Mouse (Mus musculus) lung, embryonic 16.5 days (tissue): ENCODE measurements at regions not wholly inside any gene's neighbourhood (a gene's known extent, or its start where the extent isn't known, plus 50 kb on each side); places are given as distances from the start of the nearest gene placed in this dataset.

Experiments
- ATAC-seq: fragments of 200-750 bp; cut with Nextera tagmentation; 2 replicates; pipeline ENCODE4 v1.8.0; 2017; ENCODE audit warnings: low read depth, mild to moderate bottlenecking, moderate library complexity
- H3K27ac ChIP-seq: fragments of 300-500 bp; sonication (generic); 2 replicates; pipeline ENCODE4 v1.5.1; 2014; ENCODE audit warnings: mild to moderate bottlenecking, control low read depth, low read length
- H3K27me3 ChIP-seq: fragments of 300-500 bp; sonication (generic); 2 replicates; pipeline ENCODE4 v1.6.1; 2014; ENCODE audit warnings: low read depth, low read length, mixed read lengths; ENCODE audit not compliant: control insufficient read depth, insufficient read depth
- H3K36me3 ChIP-seq: fragments of 300-500 bp; sonication (generic); 2 replicates; pipeline ENCODE4 v1.6.1; 2014; ENCODE audit warnings: low read length; ENCODE audit not compliant: control insufficient read depth, insufficient read depth
- H3K4me1 ChIP-seq: fragments of 300-500 bp; sonication (generic); replicated peaks from 2 replicates; pipeline ENCODE4 v1.6.1; 2014; ENCODE audit warnings: low read length, mixed read lengths; ENCODE audit not compliant: control insufficient read depth, insufficient read depth
- H3K4me2 ChIP-seq: fragments of 300-500 bp; sonication (generic); 2 replicates; pipeline ENCODE4 v1.6.1; 2014; ENCODE audit warnings: low read depth, low read length, control low read depth
- H3K4me3 ChIP-seq: fragments of 300-500 bp; sonication (generic); 2 replicates; pipeline ENCODE4 v1.5.1; 2014; ENCODE audit warnings: mild to moderate bottlenecking, low read length, control low read depth
- H3K9ac ChIP-seq: fragments of 300-500 bp; sonication (generic); 2 replicates; pipeline ENCODE4 v1.6.1; 2014; ENCODE audit warnings: low read length, control low read depth
- H3K9me3 ChIP-seq: fragments of 300-500 bp; sonication (generic); 2 replicates; pipeline ENCODE4 v1.6.1; 2016; ENCODE audit warnings: low read length; ENCODE audit not compliant: control insufficient read depth
- WGBS: fragments of 180-500 bp; shearing (Covaris S2); extraction: QIAGEN DNeasy Blood & Tissue Kit; methylation state at CpG from one replicate; pipeline ENCODE4 v1.1.7; 2014; 5-methylcytosine and 5-hydroxymethylcytosine counted together

DNA sequence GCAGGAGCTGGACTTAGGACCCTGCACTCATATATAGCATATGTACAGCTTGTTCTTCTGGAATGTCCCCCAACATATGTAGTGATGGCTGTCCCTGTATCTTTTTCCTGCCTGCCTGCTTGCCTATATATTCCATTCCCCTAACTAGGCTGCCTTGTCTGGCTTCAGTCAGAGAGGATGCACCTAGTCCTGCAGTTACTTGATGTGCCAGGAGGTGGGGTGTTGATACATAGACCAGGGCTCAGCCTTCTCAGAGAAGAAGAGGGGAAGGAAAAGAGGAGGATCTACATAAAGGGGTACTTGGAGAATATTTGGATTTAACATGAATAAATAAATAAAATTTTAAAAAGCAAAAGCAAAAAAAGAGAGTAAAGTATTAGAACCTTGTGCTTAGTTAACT, 479.3 kb upstream of the Negr1 start:
- H3K9ac ChIP-seq = no peak overlapping the region
- no peak for ATAC-seq
- no peak overlapping the region for H3K27ac ChIP-seq
- H3K27me3 ChIP-seq = no peaks in the 10 kb centered on the region
- no peaks in the 10 kb centered on the region for H3K4me1 ChIP-seq
- H3K9me3 ChIP-seq = no peaks in the 10 kb centered on the region
- H3K36me3 ChIP-seq = no peaks in the 10 kb centered on the region
- no peak overlapping the region for H3K4me2 ChIP-seq
- H3K4me3 ChIP-seq = no peak overlapping the region

- H3K4me3 ChIP-seq = no peak overlapping the region
- no peaks in the 10 kb centered on the region for H3K36me3 ChIP-seq
- ATAC-seq = no peak
- no peaks in the 10 kb centered on the region for H3K9me3 ChIP-seq
- H3K4me2 ChIP-seq = no peak overlapping the region
- H3K4me1 ChIP-seq = no peaks in the 10 kb centered on the region
- H3K27me3 ChIP-seq = no peaks in the 10 kb centered on the region
- no peak overlapping the region for H3K9ac ChIP-seq
- no peak overlapping the region for H3K27ac ChIP-seq
Observed at GRCm38 (mm10) chr3:156093689-156094088, 467.9 kb upstream of the Negr1 start.

- WGBS = 76% methylated on average over 3 of the region's 3 CpGs
- no peaks in the 10 kb centered on the region for H3K27me3 ChIP-seq
- no peak for ATAC-seq
- no peak overlapping the region for H3K9ac ChIP-seq
- H3K4me3 ChIP-seq = no peak overlapping the region
- no peaks in the 10 kb centered on the region for H3K36me3 ChIP-seq
- no peak overlapping the region for H3K4me2 ChIP-seq
- no peak overlapping the region for H3K27ac ChIP-seq
- H3K9me3 ChIP-seq = no peaks in the 10 kb centered on the region
- no peaks in the 10 kb centered on the region for H3K4me1 ChIP-seq
Observed at GRCm38 (mm10) chr3:156094990-156095389, 466.6 kb upstream of the Negr1 start.

DNA sequence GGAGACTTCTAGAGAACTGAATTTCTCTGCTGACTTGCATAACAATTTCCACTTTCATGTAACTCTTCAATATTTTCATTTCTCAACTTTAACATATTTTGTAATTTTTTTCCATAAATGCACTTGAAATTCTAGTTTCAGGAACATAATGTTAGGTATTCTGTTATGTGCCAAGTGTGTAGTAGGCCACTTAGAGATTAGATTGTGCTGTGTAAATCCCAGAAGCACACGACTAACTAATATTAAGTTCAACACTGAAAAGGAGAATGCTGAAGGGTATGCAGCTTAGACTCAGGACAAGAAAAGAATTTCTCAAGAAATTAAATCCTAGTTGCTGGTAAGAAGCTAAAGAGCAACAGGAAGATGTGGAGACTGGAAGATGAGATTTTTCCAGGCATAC, 455.8 kb upstream of the Negr1 start:
- Histone ChIP-seq H3K27ac (no peak overlapping the region), H3K27me3 (no peaks in the 10 kb centered on the region), H3K4me2 (no peak overlapping the region), H3K9me3 (no peaks in the 10 kb centered on the region), H3K4me1 (no peaks in the 10 kb centered on the region), H3K4me3 (no peak overlapping the region), H3K36me3 (no peaks in the 10 kb centered on the region), H3K9ac (no peak overlapping the region)
- 0 out of 2 replicates have a peak, but pooled peaks have one; percentile 57 for ATAC-seq
- 31% methylated on average over 1 of the region's 1 CpGs for WGBS

DNA sequence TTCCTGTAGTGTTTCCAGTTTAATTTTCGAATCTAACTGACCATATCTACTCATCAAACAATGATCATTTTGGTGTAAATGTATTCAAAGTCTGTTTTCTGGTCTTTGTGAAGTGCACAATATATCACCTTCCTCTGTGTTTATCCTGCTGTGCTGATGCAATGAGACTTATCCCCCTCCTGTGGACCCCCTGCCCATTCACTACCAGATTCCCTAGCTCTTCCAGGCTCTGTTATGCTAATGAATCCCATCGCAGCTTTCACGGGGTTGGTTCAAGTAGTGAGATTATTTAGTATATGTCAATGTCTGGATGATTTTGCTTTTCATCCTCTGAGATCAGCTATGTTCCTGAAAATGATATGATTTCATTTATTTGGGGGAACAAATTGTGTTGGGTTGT, 441.3 kb upstream of the Negr1 start:
- H3K9ac ChIP-seq = no peak overlapping the region
- no peak for ATAC-seq
- 42% methylated on average over 3 of the region's 3 CpGs for WGBS

DNA sequence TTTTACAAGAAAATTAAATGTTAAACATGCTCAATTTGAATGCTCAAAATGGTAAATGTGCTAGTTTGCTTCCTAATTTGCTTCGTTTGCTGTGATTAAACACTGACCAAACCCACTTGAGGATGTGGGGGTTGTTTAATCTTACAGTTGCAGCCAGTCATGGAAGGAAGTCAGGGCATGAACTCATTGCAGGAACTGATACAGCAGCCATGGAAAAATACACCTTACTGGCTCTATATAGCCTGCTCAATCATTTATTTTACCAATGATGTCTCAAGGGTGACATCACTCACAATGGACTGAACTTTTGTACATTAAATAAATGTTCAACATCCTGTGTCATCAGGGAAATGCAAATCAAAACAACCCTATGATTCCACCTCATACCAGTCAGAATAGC, 430.0 kb upstream of the Negr1 start:
- H3K4me1 ChIP-seq = no peaks in the 10 kb centered on the region
- 24% methylated on average over 1 of the region's 1 CpGs for WGBS
- H3K4me3 ChIP-seq = no peak overlapping the region
- no peak overlapping the region for H3K27ac ChIP-seq
- no peak overlapping the region for H3K4me2 ChIP-seq
- peak; percentile 41 for ATAC-seq
- no peaks in the 10 kb centered on the region for H3K27me3 ChIP-seq
- no peak overlapping the region for H3K9ac ChIP-seq
- H3K9me3 ChIP-seq = no peaks in the 10 kb centered on the region
- H3K36me3 ChIP-seq = no peaks in the 10 kb centered on the region

More for the DNA sequence above, 441.3 kb upstream of the Negr1 start:
- H3K4me2 ChIP-seq = no peak overlapping the region
- no peak overlapping the region for H3K4me3 ChIP-seq
- no peaks in the 10 kb centered on the region for H3K36me3 ChIP-seq
- H3K27ac ChIP-seq = no peak overlapping the region
- no peaks in the 10 kb centered on the region for H3K4me1 ChIP-seq
- H3K9me3 ChIP-seq = no peaks in the 10 kb centered on the region
- no peaks in the 10 kb centered on the region for H3K27me3 ChIP-seq

- ATAC-seq = no peak; the same call in 1 of the 2 replicates
- 62% methylated on average over 5 of the region's 5 CpGs for WGBS
Observed at GRCm38 (mm10) chr3:156141355-156141754, 420.2 kb upstream of the Negr1 start.

DNA sequence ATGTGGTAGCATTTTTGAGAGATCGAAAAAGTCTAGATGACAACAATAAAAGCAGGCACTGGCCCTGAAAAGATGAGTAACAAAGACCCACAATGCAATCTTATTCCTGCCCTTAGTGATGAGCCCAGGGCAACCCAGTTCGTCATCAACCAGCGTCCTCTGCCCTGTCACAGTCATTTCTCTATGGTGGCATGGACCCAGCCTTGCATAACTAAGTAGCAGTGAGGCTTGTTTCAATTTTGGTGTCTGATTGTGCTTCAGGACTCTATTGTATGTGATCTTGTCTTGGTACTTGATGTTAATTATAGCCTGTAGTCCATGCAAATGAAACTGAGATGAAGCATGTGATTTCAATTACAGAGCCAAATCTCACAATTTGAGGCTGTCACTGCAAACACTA, 412.3 kb upstream of the Negr1 start:
- no peak overlapping the region for H3K9ac ChIP-seq
- 90% methylated on average over 3 of the region's 3 CpGs for WGBS

More at GRCm38 (mm10) chr3:156141355-156141754, 420.2 kb upstream of the Negr1 start:
- no peak overlapping the region for H3K9ac ChIP-seq
- H3K4me1 ChIP-seq = no peaks in the 10 kb centered on the region
- H3K9me3 ChIP-seq = no peaks in the 10 kb centered on the region
- H3K4me3 ChIP-seq = no peak overlapping the region
- H3K27ac ChIP-seq = no peak overlapping the region
- H3K4me2 ChIP-seq = no peak overlapping the region
- no peaks in the 10 kb centered on the region for H3K27me3 ChIP-seq
- H3K36me3 ChIP-seq = no peaks in the 10 kb centered on the region

DNA sequence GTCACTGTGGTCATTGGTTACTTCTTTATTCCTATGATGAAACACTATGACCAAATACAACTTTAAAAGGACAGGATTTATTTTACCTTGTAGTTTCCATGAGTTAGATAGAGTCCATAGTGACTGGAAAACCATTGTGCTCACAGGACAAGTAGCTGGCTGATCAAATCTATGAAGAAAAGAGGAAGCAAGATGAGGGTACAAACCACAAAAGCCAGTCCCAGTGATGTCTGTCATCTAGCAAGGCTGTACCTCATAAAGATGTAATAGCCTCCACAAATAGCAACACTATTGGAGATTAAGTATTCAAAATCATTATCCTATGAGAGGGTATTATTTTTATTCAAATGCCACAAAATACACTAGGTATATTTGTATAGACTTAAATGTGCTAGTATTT, 391.5 kb upstream of the Negr1 start:
- H3K4me3 ChIP-seq = no peak overlapping the region
- no peak overlapping the region for H3K9ac ChIP-seq
- H3K4me1 ChIP-seq = no peaks in the 10 kb centered on the region
- no peaks in the 10 kb centered on the region for H3K9me3 ChIP-seq
- H3K27ac ChIP-seq = no peak overlapping the region
- ATAC-seq = no peak
- H3K4me2 ChIP-seq = no peak overlapping the region
- no peaks in the 10 kb centered on the region for H3K27me3 ChIP-seq
- no peaks in the 10 kb centered on the region for H3K36me3 ChIP-seq

More for the DNA sequence above, 412.3 kb upstream of the Negr1 start:
- H3K9me3 ChIP-seq = no peaks in the 10 kb centered on the region
- no peak overlapping the region for H3K4me3 ChIP-seq
- no peaks in the 10 kb centered on the region for H3K27me3 ChIP-seq
- H3K4me2 ChIP-seq = no peak overlapping the region
- H3K4me1 ChIP-seq = no peaks in the 10 kb centered on the region
- ATAC-seq = no peak
- no peak overlapping the region for H3K27ac ChIP-seq
- H3K36me3 ChIP-seq = no peaks in the 10 kb centered on the region

GRCm38 (mm10) chr3:156198688-156199087, 362.9 kb upstream of the Negr1 start:
- ATAC-seq = no peak
- no peaks in the 10 kb centered on the region for H3K9me3 ChIP-seq
- H3K4me1 ChIP-seq = no peaks in the 10 kb centered on the region
- H3K36me3 ChIP-seq = no peaks in the 10 kb centered on the region
- no peaks in the 10 kb centered on the region for H3K27me3 ChIP-seq
- H3K4me3 ChIP-seq = no peak overlapping the region
- no peak overlapping the region for H3K9ac ChIP-seq
- no peak overlapping the region for H3K4me2 ChIP-seq
- no peak overlapping the region for H3K27ac ChIP-seq
